Mouse (Mus musculus) thymus, adult 2 months (tissue): Measurements from ENCODE around the gene Rbms3. TPM values are rescaled to one million over a fixed set of nuclear protein-coding genes. Genes with fewer than 3 reads are reported as not detected.

Experiments used
- DNase-seq: peaks from one replicate; pipeline ENCODE4 v3.0.0; 2021
- H3K27ac ChIP-seq: fragments of 200-500 bp; 2 replicates; pipeline ENCODE4 v1.5.1; 2012; ENCODE audit warnings: low read length, control low read depth; ENCODE audit not compliant: control insufficient read depth, insufficient read depth
- H3K27me3 ChIP-seq: fragments of 200-500 bp; 2 replicates; pipeline ENCODE4 v1.6.1; 2012; ENCODE audit warnings: mild to moderate bottlenecking, low read length, moderate library complexity, mixed read lengths; ENCODE audit not compliant: control insufficient read depth, insufficient read depth
- H3K36me3 ChIP-seq: fragments of 200-500 bp; 2 replicates; pipeline ENCODE4 v1.6.1; 2012; ENCODE audit warnings: mild to moderate bottlenecking, low read length, moderate library complexity; ENCODE audit not compliant: control insufficient read depth, insufficient read depth
- H3K4me1 ChIP-seq: fragments of 200-500 bp; replicated peaks from 2 replicates; pipeline ENCODE4 v1.6.1; 2012; ENCODE audit warnings: low read length; ENCODE audit not compliant: control insufficient read depth, insufficient read depth
- H3K4me3 ChIP-seq: fragments of 200-500 bp; 2 replicates; pipeline ENCODE4 v1.5.1; 2012; ENCODE audit warnings: mild to moderate bottlenecking, low read length, control low read depth, moderate library complexity; ENCODE audit not compliant: control insufficient read depth, insufficient read depth
- CTCF ChIP-seq: fragments of 200-500 bp; IDR thresholded peaks from 2 replicates; pipeline ENCODE4 v1.5.1; 2012; ENCODE audit warnings: mild to moderate bottlenecking, control low read depth, low read length, moderate library complexity, borderline replicate concordance; ENCODE audit not compliant: control insufficient read depth, poor library complexity, insufficient read depth; ENCODE audit errors: extremely low read depth
- POLR2A ChIP-seq: fragments of 200-500 bp; IDR thresholded peaks from 2 replicates; pipeline ENCODE4 v1.6.1; 2012; ENCODE audit warnings: mild to moderate bottlenecking, low read length, control low read depth, moderate library complexity; ENCODE audit not compliant: control insufficient read depth, poor library complexity, insufficient read depth; ENCODE audit errors: extremely low read depth
- WGBS: fragments of 180-500 bp; shearing (Covaris S2); methylation state at CpG from one replicate; pipeline ENCODE4 v1.1.7; 2018; 5-methylcytosine and 5-hydroxymethylcytosine counted together
- polyA plus RNA-seq: library from polyadenylated mRNA; depleted of rRNA; stranded (reverse); fragments of >200 nt; gene quantifications from 2 replicates; pipeline ENCODE4 v1.2.3, GENCODE M21; 2012

Gene Rbms3
- polyA plus RNA-seq, 1 experiment, result 10.9 TPM

DNA sequence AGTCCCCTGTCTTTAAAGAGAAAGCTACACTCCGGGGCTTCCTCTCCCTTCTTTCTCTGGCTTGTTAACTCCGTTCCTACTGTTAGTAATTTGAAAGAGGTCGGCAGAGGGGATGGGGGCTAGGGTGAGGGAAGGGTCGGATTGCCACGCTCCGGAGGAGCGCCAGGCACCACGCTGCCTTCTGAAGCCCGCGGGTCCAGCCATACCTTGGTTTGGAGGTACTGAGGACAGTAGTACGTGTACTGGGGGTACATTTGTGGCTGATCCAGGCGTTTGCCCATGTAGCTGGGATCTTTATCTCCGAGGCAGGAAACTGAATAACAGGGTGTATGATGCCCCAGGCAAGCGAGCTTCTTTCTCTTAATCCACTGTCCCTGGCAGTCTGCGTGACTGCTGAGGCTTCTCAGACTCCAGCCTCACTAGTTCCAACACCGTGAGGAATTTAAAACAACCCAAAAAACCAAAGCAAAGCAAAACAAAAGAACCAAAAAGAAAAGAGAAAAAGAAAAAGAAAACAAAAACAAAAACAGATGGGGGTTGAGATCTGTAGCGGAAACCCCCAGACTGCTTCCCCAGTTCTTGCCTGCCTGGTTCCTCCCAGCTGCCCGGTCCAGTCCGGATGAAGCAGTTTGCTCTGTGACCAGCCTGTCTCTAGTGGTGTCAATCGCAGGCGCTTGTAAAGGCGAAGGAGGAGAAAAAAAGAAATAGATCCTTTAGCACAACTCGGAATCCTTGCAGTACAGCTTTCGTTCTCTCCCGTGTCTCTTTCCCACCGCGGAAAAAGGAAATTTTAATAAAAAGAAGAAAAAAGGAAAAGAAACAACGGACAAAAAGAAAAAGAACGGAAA lies 378.0 kb downstream of the Rbms3 start:
- no peak for DNase-seq
- 3% methylated on average over 29 of the region's 29 CpGs for WGBS

DNA sequence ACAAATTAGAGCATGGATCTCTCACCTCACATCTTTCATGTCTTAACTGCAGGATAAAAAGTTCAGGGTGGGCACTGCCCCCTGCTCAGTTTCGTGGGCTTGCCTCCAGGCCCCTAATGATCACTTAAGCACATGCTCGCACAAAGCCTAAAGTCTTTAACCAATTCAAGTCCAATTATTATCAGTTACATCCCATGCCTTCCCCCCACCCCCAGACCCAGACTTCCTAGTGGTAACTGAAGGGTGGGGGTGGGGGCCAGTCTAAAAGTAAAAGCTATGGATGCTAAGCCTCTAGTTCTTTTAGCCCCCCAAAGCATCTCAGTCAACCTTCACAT lies 378.9 kb downstream of the Rbms3 start:
- no peak for DNase-seq
- Histone ChIP-seq H3K4me3 (no peak overlapping the region), H3K27me3 (no peaks in the 10 kb centered on the region; the same call in 1 of the 2 replicates), H3K36me3 (no peaks in the 10 kb centered on the region), H3K27ac (peak overlapping the region; percentile 43; the same call in 1 of the 2 replicates), H3K4me1 (no peaks in the 10 kb centered on the region)
- 92% methylated on average over 2 of the region's 2 CpGs for WGBS
- TF ChIP-seq CTCF (no peak), POLR2A (no peak)

More for the DNA sequence above, 378.0 kb downstream of the Rbms3 start:
- Histone ChIP-seq H3K4me3 (peak overlapping the region; percentile 30), H3K36me3 (no peaks in the 10 kb centered on the region), H3K27ac (no peak overlapping the region), H3K27me3 (no peaks in the 10 kb centered on the region; the same call in 1 of the 2 replicates), H3K4me1 (no peaks in the 10 kb centered on the region)
- TF ChIP-seq POLR2A, result no peak
- TF ChIP-seq CTCF, result no peak

DNA sequence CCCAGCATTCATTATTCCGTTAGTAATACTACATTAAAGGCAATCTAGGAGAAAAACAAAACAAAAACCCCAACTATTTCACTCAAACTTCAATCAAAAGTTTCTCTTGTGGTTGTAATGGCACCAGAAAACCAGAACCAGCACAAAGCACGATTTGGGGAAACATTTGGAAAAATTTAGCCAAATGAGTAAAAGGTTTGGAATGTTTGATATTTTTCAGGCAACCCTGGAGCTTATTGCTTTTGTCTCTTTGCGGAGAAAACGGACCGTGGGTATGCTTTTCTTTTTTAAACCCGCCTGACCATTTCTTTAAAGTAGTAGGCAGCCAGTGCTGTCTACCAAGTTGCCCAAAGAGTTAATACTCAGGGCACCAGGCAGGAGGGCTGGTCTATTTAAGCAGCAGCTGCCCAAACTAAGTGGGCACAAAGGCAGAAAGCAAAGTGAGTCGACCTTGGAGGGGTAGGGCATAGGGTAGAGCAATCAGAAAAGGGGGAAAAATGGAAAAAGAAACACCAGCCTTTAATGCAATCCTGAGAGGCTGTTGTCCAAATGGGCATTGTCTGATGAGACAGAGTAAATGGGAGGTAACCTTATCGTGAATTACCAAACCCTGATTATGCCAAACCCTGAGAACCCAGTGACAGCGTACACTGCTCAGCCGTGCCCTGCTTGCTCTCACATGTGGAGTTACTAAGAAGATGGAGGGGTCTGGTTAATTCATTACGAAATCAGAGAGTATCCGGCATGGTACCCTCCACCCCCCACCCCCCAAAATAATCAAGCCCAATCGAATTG lies 379.5 kb downstream of the Rbms3 start:
- TF ChIP-seq POLR2A (no peak), CTCF (no peak)
- H3K4me1 ChIP-seq, result no peaks in the 10 kb centered on the region
- H3K4me3 ChIP-seq, result no peak overlapping the region
- H3K27ac ChIP-seq, result no peak overlapping the region
- DNase-seq, result no peak
- 82% methylated on average over 13 of the region's 13 CpGs for WGBS
- H3K36me3 ChIP-seq, result no peaks in the 10 kb centered on the region
- no peaks in the 10 kb centered on the region; the same call in 1 of the 2 replicates for H3K27me3 ChIP-seq

DNA sequence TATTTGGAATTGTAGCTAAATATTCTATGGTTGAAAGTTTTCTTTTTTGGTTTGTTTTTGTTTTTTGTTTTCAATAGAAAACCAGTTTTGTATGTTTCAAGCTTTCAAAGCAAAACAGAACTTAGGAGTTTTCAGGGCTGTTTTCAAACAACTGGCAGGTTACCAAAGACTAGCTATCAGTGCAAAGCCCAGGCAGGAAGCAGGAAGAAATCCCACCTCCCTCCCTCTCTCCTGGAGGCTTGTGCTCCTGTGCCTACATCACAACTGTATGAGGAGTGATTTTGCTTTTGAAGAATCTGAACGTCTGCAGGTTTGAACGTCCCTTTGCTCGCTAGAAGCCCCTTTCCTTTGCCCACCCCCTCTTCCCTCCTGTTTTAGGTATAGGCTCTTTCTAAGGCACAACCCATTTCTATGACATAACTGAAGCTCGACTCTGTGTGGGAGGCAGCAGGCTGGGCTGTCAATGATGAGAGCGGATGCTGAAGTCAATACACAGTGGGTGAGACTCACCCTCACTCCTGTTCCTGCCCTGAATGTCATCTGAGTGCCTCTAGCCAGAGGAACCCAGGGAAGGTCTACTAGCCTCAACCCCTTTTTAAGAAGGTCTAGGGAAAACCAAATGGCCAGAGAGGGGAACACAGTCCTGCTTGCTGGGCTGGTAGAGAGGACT lies 382.3 kb downstream of the Rbms3 start:
- no peaks in the 10 kb centered on the region for H3K27me3 ChIP-seq
- no peak overlapping the region for H3K27ac ChIP-seq
- no peak for TF ChIP-seq POLR2A
- TF ChIP-seq CTCF, result no peak
- no peak overlapping the region for H3K4me3 ChIP-seq
- no peak for DNase-seq
- H3K36me3 ChIP-seq, result no peaks in the 10 kb centered on the region
- WGBS, result 41% methylated on average over 5 of the region's 5 CpGs
- H3K4me1 ChIP-seq, result no peaks in the 10 kb centered on the region

- no peak for TF ChIP-seq CTCF
- no peak for TF ChIP-seq POLR2A
- DNase-seq, result no peak
- H3K36me3 ChIP-seq, result no peaks in the 10 kb centered on the region
- no peaks in the 10 kb centered on the region for H3K4me1 ChIP-seq
- H3K27ac ChIP-seq, result no peak overlapping the region
- WGBS, result 90% methylated on average over 12 of the region's 12 CpGs
- H3K4me3 ChIP-seq, result no peak overlapping the region
- H3K27me3 ChIP-seq, result no peaks in the 10 kb centered on the region
Measured at GRCm38 (mm10) chr9:117246173-117246572, 383.5 kb downstream of the Rbms3 start.

DNA sequence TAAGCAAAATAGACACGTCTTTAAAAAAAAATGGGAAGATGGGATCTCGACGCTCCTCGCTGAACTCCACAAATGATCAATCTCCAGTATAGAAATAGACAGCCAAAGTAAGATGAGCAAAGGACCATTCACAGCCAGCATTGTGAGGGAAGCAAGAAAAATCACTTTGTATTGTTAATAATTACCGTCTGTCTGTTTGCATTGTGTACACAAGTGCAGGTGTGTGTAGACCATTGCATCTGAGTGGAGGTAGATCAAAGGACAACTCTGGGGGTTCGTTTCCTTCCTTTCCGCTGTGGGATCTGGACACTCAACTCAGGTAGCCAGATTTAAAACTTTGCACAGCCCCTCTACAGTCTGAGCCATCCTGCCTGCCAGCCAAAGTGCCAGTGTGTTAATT lies 386.3 kb downstream of the Rbms3 start:
- no peaks in the 10 kb centered on the region for H3K36me3 ChIP-seq
- no peak overlapping the region for H3K27ac ChIP-seq
- H3K27me3 ChIP-seq, result no peaks in the 10 kb centered on the region
- no peak for TF ChIP-seq POLR2A
- no peak for TF ChIP-seq CTCF
- no peak overlapping the region for H3K4me3 ChIP-seq
- WGBS, result 94% methylated on average over 7 of the region's 7 CpGs
- no peak for DNase-seq
- no peaks in the 10 kb centered on the region for H3K4me1 ChIP-seq
